Mouse (Mus musculus): ENCODE results near the gene Ttc9b. TPM values are rescaled to one million over a fixed set of nuclear protein-coding genes. Genes with fewer than 3 reads are reported as not detected.

Ttc9b gene
- polyA plus RNA-seq, 1 experiment from 2014 or later: 0.07 TPM

- Histone ChIP-seq H3K27me3 (ENCODE audit: control insufficient read depth, insufficient read depth, low read length) (0 out of 2 replicates have a peak, but pooled peaks cover 3% of the 10 kb centered on the region), H3K4me2 (ENCODE audit: low read depth, low read length) (peak overlapping the region; percentile 80), H3K9me3 (replicated peaks; ENCODE audit: control insufficient read depth, low read length) (no peaks in the 10 kb centered on the region), H3K9ac (ENCODE audit: low read length) (peak overlapping the region; percentile 78), H3K36me3 (ENCODE audit: control insufficient read depth, insufficient read depth) (no peaks in the 10 kb centered on the region), H3K4me1 (ENCODE audit: control insufficient read depth, insufficient read depth, low read length) (peaks cover 4% of the 10 kb centered on the region), H3K4me3 (ENCODE audit: low read length) (peak overlapping the region; percentile 58), H3K27ac (ENCODE audit: low read length) (no peak overlapping the region)
- ATAC-seq (replicated peaks; ENCODE audit: extremely low read depth, insufficient read depth, low FRiP score): no peak
- 35% methylated on average over 14 of the region's 14 CpGs for WGBS
Observed at GRCm38 (mm10) chr7:27688246-27688788, 34.6 kb downstream of the Ttc9b start.

- H3K4me3 ChIP-seq (ENCODE audit: low read length): peak within 1 kb of the TSS; percentile 58
- H3K4me2 ChIP-seq (ENCODE audit: low read depth, low read length): peak within 1 kb of the TSS; percentile 80
- under 1% methylated on average over 19 of the region's 19 CpGs for WGBS
- peaks cover 4% of the 10 kb centered on the region for H3K4me1 ChIP-seq (ENCODE audit: control insufficient read depth, insufficient read depth, low read length)
- H3K27me3 ChIP-seq (ENCODE audit: control insufficient read depth, insufficient read depth, low read length): no peaks in the 10 kb centered on the region
- ATAC-seq (replicated peaks; ENCODE audit: extremely low read depth, insufficient read depth, low FRiP score): peak; percentile 97
- H3K9ac ChIP-seq (ENCODE audit: low read length): peak within 1 kb of the TSS; percentile 78
- H3K9me3 ChIP-seq (replicated peaks; ENCODE audit: control insufficient read depth, low read length): no peaks in the 10 kb centered on the region
- no peaks in the 10 kb centered on the region for H3K36me3 ChIP-seq (ENCODE audit: control insufficient read depth, insufficient read depth)
- peak within 1 kb of the TSS; percentile 55; the same call in 1 of the 2 replicates for H3K27ac ChIP-seq (ENCODE audit: low read length)
Observed at GRCm38 (mm10) chr7:27688815-27689612, 35.3 kb downstream of the Ttc9b start, which contains the start of gene Zfp607b. Gene Zfp607b, plus strand, starts transcription at chr7:27689340.

- no peaks in the 10 kb centered on the region for H3K27me3 ChIP-seq (ENCODE audit: control insufficient read depth, insufficient read depth, low read length)
- H3K9me3 ChIP-seq (replicated peaks; ENCODE audit: control insufficient read depth, low read length): no peaks in the 10 kb centered on the region
- no peak overlapping the region for H3K4me3 ChIP-seq (ENCODE audit: low read length)
- 38% methylated on average over 5 of the region's 5 CpGs for WGBS
- no peak overlapping the region for H3K4me2 ChIP-seq (ENCODE audit: low read depth, low read length)
- H3K27ac ChIP-seq (ENCODE audit: low read length): no peak overlapping the region
- no peak overlapping the region for H3K9ac ChIP-seq (ENCODE audit: low read length)
- no peaks in the 10 kb centered on the region for H3K36me3 ChIP-seq (ENCODE audit: control insufficient read depth, insufficient read depth)
- ATAC-seq (replicated peaks; ENCODE audit: extremely low read depth, insufficient read depth, low FRiP score): no peak
- peaks cover 4% of the 10 kb centered on the region for H3K4me1 ChIP-seq (ENCODE audit: control insufficient read depth, insufficient read depth, low read length)
Observed at GRCm38 (mm10) chr7:27691076-27691475, 37.4 kb downstream of the Ttc9b start.

- Histone ChIP-seq H3K27ac (ENCODE audit: low read length) (no peak overlapping the region), H3K4me2 (ENCODE audit: low read depth, low read length) (no peak overlapping the region), H3K4me1 (ENCODE audit: control insufficient read depth, insufficient read depth, low read length) (no peaks in the 10 kb centered on the region), H3K27me3 (ENCODE audit: control insufficient read depth, insufficient read depth, low read length) (no peaks in the 10 kb centered on the region), H3K4me3 (ENCODE audit: low read length) (no peak overlapping the region), H3K9ac (ENCODE audit: low read length) (no peak overlapping the region), H3K36me3 (ENCODE audit: control insufficient read depth, insufficient read depth) (no peaks in the 10 kb centered on the region), H3K9me3 (replicated peaks; ENCODE audit: control insufficient read depth, low read length) (no peaks in the 10 kb centered on the region)
- ATAC-seq (replicated peaks; ENCODE audit: extremely low read depth, insufficient read depth, low FRiP score): no peak
- WGBS: 45% methylated on average over 3 of the region's 3 CpGs
Observed at GRCm38 (mm10) chr7:27696711-27697110, 43.0 kb downstream of the Ttc9b start.

Other genes starting within 250 kb of the Ttc9b start
- gene Sptbn4, start 206.2 kb upstream of the Ttc9b start, polyA plus RNA-seq (2015; fragmentation: Nextera tagmentation; extraction: Ambion mirVana): 0.10 and 0.43 TPM in 2 replicates
- 48.3 and 52.3 TPM in 2 replicates for gene Blvrb, start 205.9 kb upstream of the Ttc9b start, polyA plus RNA-seq (2015; fragmentation: Nextera tagmentation; extraction: Ambion mirVana)
- 22.1 and 23.4 TPM in 2 replicates for gene Sertad3, start 180.1 kb upstream of the Ttc9b start, polyA plus RNA-seq (2015; fragmentation: Nextera tagmentation; extraction: Ambion mirVana)
- 36.4 and 44.0 TPM in 2 replicates for gene Sertad1, start 167.0 kb upstream of the Ttc9b start, polyA plus RNA-seq (2015; fragmentation: Nextera tagmentation; extraction: Ambion mirVana)
- gene Prx, start 154.6 kb upstream of the Ttc9b start, polyA plus RNA-seq (2015; fragmentation: Nextera tagmentation; extraction: Ambion mirVana): 1.7 and 2.7 TPM in 2 replicates
- gene Hipk4, start 130.6 kb upstream of the Ttc9b start, polyA plus RNA-seq (2015; fragmentation: Nextera tagmentation; extraction: Ambion mirVana): 0.25 and 0.38 TPM in 2 replicates
- 58.6 and 63.4 TPM in 2 replicates for gene Pld3, start 100.7 kb upstream of the Ttc9b start, polyA plus RNA-seq (2015; fragmentation: Nextera tagmentation; extraction: Ambion mirVana)
- gene 2310022A10Rik, start 100.7 kb upstream of the Ttc9b start, polyA plus RNA-seq (2015; fragmentation: Nextera tagmentation; extraction: Ambion mirVana): 40.7 and 41.5 TPM in 2 replicates
- 82.3 and 84.0 TPM in 2 replicates for gene Akt2, start 62.4 kb upstream of the Ttc9b start, polyA plus RNA-seq (2015; fragmentation: Nextera tagmentation; extraction: Ambion mirVana)
- gene Map3k10, start 20.7 kb downstream of the Ttc9b start, polyA plus RNA-seq (2015; fragmentation: Nextera tagmentation; extraction: Ambion mirVana): 3.5 and 4.2 TPM in 2 replicates
- gene Zfp607b, start 35.4 kb downstream of the Ttc9b start, polyA plus RNA-seq (2015; fragmentation: Nextera tagmentation; extraction: Ambion mirVana): 2.4 and 3.0 TPM in 2 replicates
- gene Zfp60, start 77.5 kb downstream of the Ttc9b start, polyA plus RNA-seq (2015; fragmentation: Nextera tagmentation; extraction: Ambion mirVana): 17.7 and 19.8 TPM in 2 replicates
- 1.2 and 1.4 TPM in 2 replicates for gene Zfp626, start 153.3 kb downstream of the Ttc9b start, polyA plus RNA-seq (2015; fragmentation: Nextera tagmentation; extraction: Ambion mirVana)
- 5.4 and 5.7 TPM in 2 replicates for gene Zfp59, start 184.7 kb downstream of the Ttc9b start, polyA plus RNA-seq (2015; fragmentation: Nextera tagmentation; extraction: Ambion mirVana)
- 4.2 and 4.3 TPM in 2 replicates for gene Zfp607a, start 203.6 kb downstream of the Ttc9b start, polyA plus RNA-seq (2015; fragmentation: Nextera tagmentation; extraction: Ambion mirVana)

Data from heart, embryonic 16.5 days (tissue).